Mouse (Mus musculus) left cerebral cortex, adult 9 months (tissue): ENCODE measurements around the gene Pdia4.
"Not testable (repeated sequence)": the region's sequence is repeated elsewhere in the genome, so short reads cannot be mapped to it uniquely, and the experiment has no call there.

ENCODE experiments used
- DNase-seq, 2 experiments: peaks; one replicate each; pipeline ENCODE4 v3.0.0; 2022; ENCODE audit warnings: low spot score in 2 of 2

Pdia4 gene

GRCm38 (mm10) chr6:47811324-47811723, 1.9 kb downstream of the Pdia4 start:
- DNase-seq: no peak

GRCm38 (mm10) chr6:47810181-47810580, 3.0 kb downstream of the Pdia4 start:
- no peak for DNase-seq

- no peak for DNase-seq
These were observed 4.2 kb downstream of the Pdia4 start for GRCm38 (mm10) chr6:47809053-47809452.

GRCm38 (mm10) chr6:47808545-47808944, 4.7 kb downstream of the Pdia4 start:
- peak in 1 of 2 experiments; percentile 31 for DNase-seq

GRCm38 (mm10) chr6:47807419-47807818, 5.8 kb downstream of the Pdia4 start:
- DNase-seq: no peak

- no peak for DNase-seq
These were observed 7.7 kb downstream of the Pdia4 start for GRCm38 (mm10) chr6:47805520-47805919.

GRCm38 (mm10) chr6:47799079-47799478, 14.2 kb downstream of the Pdia4 start:
- no peak for DNase-seq

GRCm38 (mm10) chr6:47794106-47794830, 19.0 kb downstream of the Pdia4 start:
- no peak for DNase-seq

- no peak for DNase-seq
These were observed 19.9 kb downstream of the Pdia4 start for GRCm38 (mm10) chr6:47793284-47793683.

GRCm38 (mm10) chr6:47792533-47792932, 20.7 kb downstream of the Pdia4 start:
- DNase-seq: no peak

- no peak for DNase-seq
These were observed 22.5 kb downstream of the Pdia4 start for GRCm38 (mm10) chr6:47790745-47791144.

GRCm38 (mm10) chr6:47788821-47789220, 24.4 kb downstream of the Pdia4 start:
- no peak for DNase-seq

GRCm38 (mm10) chr6:47787941-47788736, 25.1 kb downstream of the Pdia4 start:
- DNase-seq: peak; percentile 81 to 89

GRCm38 (mm10) chr6:47784707-47785412, 28.4 kb downstream of the Pdia4 start:
- no peak for DNase-seq

GRCm38 (mm10) chr6:47781091-47781968, 31.9 kb downstream of the Pdia4 start:
- DNase-seq: peak; percentile 60 to 63

GRCm38 (mm10) chr6:47780576-47781013, 32.6 kb downstream of the Pdia4 start:
- no peak for DNase-seq

- peak in 1 of 2 experiments; percentile 4 for DNase-seq
These were observed 41.5 kb downstream of the Pdia4 start for GRCm38 (mm10) chr6:47771760-47772159.

- DNase-seq: peak in 1 of 2 experiments; percentile 1
These were observed 42.1 kb downstream of the Pdia4 start for GRCm38 (mm10) chr6:47771113-47771512.

- peak in 1 of 2 experiments; percentile 51 for DNase-seq
These were observed 43.4 kb downstream of the Pdia4 start for GRCm38 (mm10) chr6:47769861-47770260.

- DNase-seq: not testable (repeated sequence)
These were observed 44.7 kb downstream of the Pdia4 start for GRCm38 (mm10) chr6:47768520-47768919.

- peak in 1 of 2 experiments; percentile 1 for DNase-seq
These were observed 45.9 kb downstream of the Pdia4 start for GRCm38 (mm10) chr6:47767355-47767754.
